Mouse (Mus musculus) cerebellum, postnatal 10 days (tissue): ENCODE measurements around the gene Fryl.

ENCODE experiments used
- DNase-seq, 2 experiments: peaks; one replicate each; pipeline ENCODE4 v3.0.0; 2021; ENCODE audit warnings: mixed read lengths in 2 of 2

Gene Fryl

DNA sequence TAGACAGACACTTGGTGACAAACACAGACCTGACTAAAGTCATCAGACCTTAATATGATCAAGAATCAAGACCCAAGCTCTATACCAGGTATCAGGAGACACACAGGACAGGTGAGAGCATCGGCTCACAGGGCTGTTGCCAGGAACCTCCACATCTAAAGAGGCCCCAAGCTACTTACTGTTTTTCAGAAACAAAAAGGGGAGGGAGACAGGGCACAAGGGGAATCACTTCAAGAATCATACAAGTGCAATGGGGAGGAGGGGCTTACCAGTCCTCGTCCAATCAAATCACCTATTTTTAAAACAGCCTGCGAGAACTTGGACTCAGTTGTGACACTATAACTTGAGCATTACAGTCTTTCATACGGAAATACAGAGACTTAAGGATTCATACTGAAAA lies 38.4 kb downstream of the Fryl start:
- no peak for DNase-seq

DNA sequence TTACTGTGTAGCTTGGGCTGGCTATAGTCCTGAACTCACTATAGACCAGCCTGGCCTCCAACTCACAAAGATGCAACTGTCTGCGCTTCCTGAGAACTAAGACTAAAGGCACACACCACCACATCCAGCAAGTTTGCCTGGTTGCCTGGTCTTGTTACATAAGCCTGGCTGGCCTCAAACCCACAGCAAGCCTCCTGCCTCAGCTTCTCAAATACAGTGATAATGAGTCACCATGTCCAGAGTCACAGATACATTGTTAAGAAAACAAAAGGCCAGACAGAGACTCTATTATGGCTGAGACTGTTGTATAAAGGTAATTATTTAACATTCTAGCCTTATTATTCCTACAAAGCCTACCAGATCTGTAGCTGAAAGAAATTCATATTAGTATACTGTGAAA lies 39.3 kb downstream of the Fryl start:
- no peak for DNase-seq

DNA sequence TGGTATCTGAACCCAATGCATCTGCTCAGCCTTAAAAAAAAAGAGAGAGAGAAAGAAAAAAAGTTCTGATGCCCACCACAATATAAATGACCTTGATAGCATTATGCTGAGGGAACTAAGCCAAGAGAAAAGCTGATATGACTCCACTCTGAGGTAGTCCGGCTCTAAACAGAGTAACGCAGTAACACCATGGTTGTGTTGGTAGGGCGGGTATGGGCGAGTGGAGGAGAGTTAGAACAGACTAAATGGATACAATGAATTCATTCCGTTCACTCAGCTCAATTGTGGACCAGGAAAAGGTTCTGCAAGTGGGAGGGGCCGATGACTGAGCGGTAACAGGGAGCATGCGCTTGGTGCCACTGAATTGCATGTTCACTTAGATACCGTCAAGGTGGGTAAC lies 40.4 kb downstream of the Fryl start:
- DNase-seq = no peak

DNA sequence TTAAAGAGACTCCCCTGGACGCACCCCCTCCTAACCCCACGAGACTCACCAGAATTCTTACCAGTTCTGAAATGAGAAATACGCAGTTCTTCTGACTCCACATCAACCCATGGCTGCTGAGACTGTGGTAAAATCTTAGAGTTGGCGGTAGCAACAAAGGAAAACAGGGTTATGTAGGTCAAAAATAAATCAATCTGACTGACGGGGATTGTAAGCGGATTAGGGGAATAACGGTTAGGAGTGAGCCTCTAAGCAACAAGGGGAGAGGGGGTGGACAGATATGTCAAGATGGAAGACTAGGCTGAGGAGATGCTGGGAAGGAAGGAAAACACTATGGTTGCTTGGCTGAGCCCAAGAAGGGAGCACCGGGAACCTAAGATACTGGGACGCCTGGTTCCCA lies 44.0 kb downstream of the Fryl start:
- no peak for DNase-seq

DNA sequence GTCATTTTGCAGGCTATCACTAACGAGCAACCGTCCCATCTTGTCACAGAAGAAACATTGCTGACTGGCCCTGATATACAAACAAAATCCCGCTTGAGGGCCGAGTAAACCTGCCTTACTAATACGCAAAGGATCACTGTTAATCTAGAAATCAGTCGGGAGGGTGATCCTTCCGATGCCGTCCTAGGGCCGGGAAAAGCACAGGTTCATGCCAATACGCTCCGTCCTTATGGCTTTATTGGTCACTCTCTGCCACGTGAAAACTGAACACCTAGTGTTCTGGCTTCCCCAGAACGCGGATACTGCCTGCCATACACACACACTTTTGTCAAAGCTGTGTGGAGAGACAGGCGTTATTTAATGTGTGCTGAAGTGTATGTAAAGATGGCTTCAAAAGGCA lies 44.5 kb downstream of the Fryl start:
- no peak for DNase-seq

DNA sequence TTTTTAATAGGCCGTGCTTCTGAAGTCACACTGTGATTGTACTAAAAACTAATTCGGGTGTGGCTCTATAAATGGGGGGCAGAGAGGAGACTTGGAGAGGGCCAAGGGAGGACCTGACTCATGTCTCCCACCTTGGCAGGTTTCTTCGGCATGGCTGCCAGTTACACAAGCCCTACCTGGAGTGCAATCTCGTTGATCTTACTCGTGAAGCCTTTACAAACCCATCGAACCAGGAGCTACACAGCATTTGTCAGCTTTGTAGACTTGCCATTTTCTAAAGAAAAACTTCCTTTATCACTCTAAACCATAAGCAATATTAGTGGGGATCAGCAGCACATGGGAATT lies 45.5 kb downstream of the Fryl start:
- no peak for DNase-seq

DNA sequence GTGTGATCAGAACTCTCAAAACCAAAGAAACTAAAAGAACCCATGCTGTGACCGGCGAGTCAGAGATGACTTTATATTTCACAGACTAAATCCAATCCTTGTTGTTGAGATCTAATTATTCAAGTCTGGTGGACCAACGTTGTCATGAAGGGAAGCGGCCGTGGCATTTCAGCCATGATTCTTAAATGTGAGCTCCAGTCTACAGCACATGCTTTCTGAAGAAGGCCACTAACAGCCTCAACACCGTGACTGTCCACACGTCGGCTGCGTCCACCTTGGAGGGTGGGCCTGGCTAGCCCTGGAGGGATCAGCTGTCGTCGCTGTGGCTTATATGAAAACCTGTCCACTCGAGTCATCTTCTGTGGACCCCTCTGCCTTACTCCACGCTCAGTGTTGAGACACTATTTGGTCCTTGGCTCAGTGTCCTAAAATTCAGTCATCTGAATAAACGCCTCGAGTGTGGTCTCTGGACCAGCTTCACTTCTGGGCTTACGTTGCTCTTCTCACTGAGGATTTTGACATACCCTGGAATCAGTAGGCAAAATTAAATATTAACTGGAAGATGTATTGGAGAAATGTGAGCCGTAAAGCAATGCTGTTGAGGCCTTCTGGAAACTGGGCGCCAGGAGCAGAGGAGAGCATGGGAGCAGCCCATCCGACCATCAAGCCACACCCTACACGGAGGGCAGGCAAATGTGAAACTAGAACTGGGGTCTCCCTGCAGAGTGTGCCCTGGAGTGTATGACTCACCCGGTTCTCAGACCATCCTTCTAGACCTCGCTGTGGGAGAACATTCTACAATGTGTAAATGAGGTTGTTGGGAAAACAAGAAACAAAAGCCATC lies 46.1 kb downstream of the Fryl start:
- DNase-seq = peak; percentile 28 to 37

DNA sequence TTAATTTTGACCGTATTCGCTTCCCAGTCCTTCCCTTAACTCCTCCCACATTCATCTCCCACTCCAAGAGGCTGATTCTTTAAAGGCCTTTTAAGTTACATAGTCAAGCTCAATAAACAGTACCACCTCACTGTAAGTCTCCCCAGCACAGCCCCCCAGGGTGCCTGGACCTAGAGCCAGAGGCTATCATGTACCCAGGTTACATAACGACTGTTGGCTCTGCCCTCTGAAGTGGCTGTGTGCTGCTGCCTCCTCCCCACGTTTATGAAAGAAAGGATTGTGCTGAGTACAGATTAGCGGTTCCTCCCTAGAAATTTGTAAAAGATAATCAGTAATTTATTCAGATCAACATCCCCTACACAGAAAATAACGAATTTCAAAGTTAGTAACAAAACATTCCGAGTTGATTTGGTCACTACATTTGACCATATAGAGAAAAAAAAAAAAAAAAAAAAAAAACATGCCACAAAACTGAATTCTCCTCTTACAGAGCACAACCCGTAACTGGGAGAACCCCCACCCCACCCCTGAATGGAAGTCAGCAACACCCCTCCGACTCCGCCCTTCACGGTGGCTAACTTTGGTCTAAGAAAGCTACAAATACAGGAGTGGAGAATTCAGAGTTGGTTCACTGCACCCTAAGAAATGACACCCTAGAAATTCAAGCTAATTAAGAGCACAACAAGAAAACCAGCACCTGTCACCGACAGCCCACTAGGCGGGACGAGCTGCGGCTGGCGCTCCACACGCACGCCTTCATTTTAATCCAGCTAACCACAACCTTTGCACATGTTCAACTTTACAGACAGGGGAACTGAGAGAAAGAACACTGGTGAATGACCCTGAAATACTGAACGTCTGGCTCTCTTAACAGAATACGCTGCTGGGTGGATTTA lies 47.0 kb downstream of the Fryl start:
- peak; percentile 35 to 39 for DNase-seq

DNA sequence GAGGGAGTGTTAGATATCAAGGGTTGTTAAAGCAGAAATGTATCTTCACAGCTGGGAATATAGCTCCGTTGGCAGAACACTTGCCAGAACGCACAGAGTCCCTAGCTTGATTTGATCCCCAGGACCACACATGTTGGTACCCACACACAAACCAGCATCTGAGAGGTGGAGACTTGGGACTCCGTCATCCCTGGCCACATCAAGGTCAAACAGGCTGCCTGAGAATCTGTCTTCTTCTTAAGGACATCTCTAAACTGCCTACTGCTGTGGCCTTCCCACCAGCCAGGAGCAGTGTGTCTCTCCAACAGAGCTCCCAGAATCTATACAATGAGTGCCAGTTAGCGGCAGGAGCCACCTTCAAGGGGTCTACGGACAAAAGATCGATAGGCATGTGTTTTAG lies 47.8 kb downstream of the Fryl start:
- DNase-seq = no peak

DNA sequence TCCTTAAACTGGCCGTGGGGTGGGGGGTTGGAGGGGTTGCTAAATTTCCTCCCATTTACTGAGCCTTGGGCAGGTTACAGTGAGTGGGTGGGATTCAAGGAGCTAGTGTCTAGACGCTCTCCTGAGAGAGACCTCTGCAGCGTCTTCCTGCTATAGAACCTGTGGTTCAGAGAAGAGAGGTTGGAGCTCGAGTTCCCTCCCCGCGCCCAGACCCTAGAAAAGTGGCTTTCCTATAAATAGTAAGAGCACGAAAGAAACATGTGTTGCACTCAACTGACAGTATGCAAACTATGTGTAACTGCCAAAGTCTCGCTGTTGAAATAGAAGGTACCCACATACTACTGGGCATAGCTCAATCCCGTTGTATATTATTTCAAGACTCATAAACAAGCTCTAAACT lies 49.7 kb downstream of the Fryl start:
- DNase-seq = no peak

DNA sequence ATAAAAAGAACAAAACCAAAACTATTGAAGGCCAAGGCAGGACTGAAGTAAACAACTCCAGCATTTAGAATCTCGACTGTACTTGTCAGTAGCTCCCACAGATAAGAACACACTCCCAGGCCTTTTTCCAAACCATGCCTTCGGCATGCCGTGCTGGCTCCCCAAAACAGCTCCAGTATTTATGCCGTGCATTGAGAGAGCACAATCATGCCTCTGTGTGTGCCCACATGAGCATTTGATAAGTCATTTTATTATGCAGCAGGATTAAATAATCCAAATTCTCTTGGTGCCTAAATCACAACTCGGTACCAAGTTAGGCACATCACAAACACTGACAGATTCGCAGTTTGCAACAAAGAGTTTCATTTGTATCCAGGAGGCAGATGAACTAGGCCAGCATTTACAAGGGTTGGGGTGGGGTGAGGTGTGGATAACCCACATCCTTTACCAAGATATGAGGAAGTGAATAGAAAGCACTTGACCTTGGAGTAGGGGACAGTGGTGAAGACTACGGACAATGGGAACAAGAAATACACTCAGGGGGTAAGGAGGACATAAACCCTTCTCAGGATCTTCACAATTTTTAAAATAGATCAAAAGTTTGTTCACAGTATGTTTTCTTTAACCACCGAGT lies 50.3 kb downstream of the Fryl start:
- DNase-seq = no peak

DNA sequence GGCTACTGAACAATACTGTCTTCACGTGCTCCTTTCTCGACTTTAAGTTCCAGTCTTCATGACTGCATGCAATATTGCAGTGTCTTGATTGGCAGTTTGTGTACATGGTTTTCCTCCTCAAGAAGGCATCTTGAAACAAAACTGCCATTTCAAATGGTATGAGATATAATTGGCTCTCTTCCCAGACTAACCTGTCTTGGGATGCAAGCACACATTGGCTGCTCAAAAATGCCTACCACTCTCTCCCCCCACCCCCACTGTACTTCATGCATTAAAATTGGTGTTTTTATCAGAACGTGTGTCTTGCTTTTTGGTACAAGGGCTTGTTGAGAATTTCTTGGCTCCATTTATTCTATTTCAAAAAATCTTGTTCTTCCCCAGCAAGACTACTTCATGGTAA lies 51.4 kb downstream of the Fryl start:
- no peak for DNase-seq

DNA sequence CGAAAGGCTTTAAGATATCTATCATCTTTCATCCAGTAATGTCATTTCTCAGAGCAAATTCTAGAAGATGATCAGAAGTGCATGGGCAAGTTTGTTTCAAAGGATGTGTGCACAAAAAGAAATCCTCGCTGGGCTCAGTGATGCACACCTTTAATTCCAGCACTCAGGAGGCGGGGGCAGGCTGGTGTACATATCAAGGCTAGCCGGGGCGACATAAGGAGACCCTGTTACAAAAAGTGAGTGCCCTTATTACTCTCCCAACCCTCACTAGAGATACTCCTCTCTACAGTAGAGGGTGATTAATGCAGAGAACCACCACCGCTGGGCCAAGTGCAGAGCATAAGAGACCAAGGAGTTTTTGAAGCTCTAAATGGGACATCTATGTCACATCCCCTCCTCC lies 53.9 kb downstream of the Fryl start:
- DNase-seq = no peak

DNA sequence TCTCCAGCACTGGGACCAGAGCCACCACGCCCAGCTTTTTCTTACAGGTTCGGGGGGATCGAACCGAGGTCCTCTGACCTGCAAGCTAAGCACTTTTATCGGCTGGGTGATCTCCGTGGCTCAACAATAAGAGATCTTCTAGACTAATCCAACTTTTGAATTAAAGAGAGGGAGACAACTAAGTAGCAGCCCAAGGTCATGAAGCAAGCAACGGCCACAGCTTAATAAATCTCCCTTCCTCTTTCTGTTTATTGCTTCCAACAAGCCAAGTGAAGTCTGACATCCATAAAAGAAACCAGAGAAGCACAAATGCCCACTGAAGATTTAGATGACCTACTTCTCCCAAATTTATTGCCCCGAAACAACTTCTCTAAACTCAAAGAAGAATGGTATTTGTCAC lies 54.3 kb downstream of the Fryl start:
- DNase-seq = no peak

DNA sequence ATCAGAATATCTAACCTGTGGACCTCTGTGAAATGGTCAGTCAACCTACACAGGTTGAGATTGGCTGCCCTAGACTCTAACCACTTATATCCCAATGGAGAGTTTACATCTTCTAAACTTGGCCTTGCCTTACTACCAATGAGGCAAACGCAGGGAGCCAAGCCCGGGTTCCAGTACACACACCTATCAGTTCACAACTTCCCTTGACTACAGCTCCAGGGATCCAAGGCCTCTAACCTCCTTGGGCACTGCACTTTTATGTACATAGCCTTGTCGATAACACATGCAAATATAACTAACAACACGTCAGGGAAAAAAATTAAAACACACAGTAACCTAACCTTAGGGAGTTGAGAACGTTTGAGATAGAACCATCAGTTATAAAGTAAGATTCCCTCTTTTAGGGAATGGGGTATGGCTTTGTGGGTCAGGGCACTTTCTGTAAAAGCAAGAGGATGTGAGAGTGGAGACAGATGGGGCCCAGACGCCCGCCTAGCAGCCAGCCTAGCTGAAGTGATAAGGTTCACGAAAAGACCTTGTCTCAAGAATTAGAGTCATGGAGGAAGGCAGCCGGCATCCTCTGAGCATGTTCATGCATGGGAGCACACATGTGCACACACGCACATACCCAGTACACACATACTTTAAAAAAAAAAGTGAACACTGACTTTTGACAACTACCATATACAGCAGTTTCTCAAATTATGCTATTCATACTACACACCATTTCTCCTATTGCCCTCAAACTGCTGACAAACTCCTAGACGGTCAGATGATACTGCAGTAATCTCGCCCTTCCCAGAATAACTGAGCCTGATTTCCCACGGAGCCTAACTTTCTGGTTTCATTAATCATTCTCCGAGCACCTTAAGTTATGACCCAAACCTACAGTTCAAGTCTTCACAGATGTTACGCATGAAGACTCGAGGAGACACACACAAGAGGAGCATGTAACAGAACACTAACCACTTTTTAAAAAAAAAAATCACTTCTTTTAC lies 55.7 kb downstream of the Fryl start:
- DNase-seq = no peak

DNA sequence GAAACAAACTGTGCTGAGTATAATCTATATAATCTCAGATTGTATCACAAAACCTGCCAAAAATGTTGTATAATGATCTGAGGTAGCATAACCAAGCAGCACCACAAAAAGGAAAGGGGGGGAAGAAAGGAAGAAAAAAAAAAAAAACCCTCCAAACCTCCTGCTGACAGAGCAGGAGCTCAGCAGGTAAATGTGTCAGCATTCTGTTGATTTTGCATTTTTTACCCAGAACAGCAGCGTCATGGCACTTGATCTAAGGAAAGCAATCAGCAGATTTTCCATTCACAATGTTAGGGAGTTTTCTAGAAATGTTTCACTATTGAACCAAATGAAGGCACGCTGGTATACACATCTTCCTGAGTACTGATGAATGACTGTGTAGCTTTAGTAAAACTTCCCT lies 56.8 kb downstream of the Fryl start:
- DNase-seq = no peak

DNA sequence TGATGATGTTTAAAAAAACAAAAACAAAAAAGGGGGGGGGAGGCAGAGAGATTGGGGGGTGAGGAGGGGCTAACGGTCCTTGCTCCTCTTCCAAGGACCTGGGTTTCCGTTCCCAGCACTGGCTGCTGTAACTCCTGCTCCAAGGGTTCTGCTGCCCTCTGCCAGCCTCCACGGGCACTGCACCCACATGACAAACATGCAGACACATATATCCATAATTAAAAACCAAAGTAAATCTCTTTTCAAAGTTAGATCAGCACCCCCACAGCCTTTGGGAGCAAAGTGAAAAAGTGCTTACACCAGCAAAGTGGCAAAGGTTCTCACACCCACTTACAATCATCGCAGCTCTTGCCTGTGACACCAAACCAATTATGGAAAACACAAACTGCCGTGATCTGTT lies 57.7 kb downstream of the Fryl start:
- DNase-seq = no peak

DNA sequence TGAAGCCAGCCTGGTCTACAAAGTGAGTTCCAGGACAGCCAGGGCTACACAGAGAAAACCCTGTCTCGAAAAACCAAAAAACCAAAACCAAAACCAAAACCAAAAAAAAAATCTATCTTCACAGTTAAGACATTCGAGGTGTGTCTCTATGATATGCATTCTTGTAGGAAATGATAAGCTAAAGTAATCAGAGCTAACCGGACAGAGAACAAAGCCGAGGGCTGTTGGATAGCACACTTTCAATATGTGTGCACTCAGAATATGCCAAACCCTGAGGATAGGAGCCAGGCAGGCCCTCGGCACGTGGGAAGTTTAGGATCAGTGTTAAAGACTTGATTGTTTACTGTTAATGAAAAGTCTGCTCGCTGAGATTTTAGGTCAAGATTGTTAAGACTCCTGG lies 58.6 kb downstream of the Fryl start:
- DNase-seq = no peak

DNA sequence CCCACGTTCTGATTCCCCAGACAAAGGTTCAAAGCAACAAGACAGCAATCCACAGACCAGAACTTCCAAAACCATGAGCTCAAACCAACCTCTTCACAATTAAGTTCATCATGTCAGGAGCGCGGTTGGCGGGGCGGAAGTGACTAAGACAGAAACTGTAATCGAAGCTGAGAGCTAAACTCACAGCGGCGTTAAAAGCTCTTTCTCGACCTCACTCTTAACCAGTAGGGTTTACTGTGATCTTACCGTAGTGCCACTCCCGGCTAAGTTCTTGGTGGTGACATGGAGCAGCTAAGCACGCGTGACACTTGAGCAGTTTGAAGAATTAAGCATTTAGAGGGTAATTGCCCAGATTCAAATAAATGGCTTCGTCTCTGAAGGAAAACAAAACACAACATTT lies 61.7 kb downstream of the Fryl start:
- DNase-seq = no peak

DNA sequence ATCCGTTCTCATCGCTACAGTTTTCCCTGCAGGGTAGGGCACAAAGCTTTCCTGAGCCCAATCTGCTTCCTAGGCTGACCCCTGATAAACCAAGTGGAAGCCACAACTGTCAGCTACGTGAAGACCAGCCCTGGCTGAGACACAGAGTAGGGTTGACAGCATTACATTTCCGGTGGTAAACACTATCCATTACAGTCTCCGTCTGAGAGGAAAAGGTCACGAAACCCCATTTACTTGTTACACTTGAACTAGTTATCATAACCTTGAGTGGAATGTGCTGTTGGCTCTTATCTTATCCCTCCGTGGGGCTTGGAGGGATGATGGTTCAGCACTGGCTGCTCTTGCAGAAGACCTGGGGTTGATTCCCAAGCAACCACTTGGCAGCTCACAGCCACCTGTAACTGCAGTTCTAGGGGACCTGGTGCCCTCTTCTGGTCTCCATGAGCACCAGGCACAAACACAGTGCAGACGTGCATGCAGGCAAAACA lies 62.3 kb downstream of the Fryl start:
- DNase-seq = no peak

DNA sequence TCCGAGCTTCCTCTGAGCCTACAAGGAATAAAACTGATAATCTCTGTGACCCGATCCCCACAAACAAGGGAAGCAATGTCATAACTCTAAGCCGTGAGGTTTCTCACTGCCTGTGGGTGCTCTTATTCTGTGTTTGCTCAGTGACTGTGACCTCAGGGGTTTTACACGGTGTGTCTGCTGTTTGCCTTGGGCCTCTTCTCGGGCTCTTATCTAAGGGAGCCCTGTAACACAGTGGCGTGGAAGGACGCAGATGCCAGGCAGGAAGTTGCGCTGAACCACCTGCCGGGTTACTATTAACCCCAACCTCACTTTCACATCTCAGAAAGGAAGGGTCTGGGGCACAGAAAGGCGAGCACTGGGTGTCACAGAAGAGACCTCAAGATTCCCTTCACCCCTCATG lies 62.8 kb downstream of the Fryl start:
- DNase-seq = no peak

DNA sequence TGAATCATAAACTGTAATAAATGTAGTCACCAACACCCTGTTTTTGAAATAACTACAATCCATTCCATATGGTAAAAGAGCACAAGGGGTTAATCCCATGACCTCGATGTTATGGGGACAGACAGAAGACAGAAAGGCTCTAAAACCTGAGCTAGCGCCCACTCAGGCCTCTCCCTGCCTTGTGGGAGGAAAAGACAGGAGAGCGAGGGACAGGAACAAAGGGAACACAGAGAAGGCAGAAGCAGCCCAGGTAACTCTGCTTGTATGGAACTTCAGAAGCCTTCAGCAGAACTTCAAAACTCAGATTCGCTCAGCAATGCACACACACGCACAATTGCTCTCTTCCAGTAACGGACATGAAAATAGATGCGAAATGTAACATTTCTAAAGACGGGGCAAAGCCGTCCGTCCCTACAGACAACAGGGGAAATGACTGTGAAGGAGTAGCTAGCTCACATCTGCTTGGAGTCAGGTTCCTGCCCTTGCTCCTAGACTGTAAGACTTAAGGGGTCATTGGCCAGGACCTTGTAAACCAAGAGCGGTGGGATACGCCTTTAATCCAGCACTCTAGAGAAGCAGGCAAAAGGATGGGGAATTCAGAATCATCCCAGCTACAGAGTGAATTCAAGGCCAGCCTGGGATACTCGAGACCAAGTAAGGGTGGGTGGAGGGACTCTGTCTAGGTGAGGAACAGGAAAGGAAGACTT lies 63.4 kb downstream of the Fryl start:
- no peak for DNase-seq
